Mouse (Mus musculus) bone marrow macrophage, adult 2 months (primary cell): Measurements from ENCODE around the gene Sesn2.

ENCODE experiments used
- CTCF ChIP-seq: IDR thresholded peaks from 2 replicates; pipeline ENCODE4 v1.5.1; 2012; ENCODE audit warnings: low read depth, mild to moderate bottlenecking, low read length, moderate library complexity
- POLR2A ChIP-seq: IDR thresholded peaks from 2 replicates; pipeline ENCODE4 v1.6.1; 2012; ENCODE audit warnings: mild to moderate bottlenecking, low read depth, low read length, borderline replicate concordance

GRCm38 (mm10) chr4:132491057-132491456, 19.2 kb downstream of the Sesn2 start:
- TF ChIP-seq CTCF = no peak
- TF ChIP-seq POLR2A = no peak
